Mouse (Mus musculus) embryonic facial prominence, embryonic 14.5 days (tissue): ENCODE data around the gene Efcab11. TPM values are rescaled to one million over a fixed set of nuclear protein-coding genes. Genes with fewer than 3 reads are reported as not detected.
"Not testable (repeated sequence)": the region's sequence is repeated elsewhere in the genome, so short reads cannot be mapped to it uniquely, and the experiment has no call there.

Source experiments
- ATAC-seq: fragments of 200-750 bp; cut with Nextera tagmentation; 2 replicates; pipeline ENCODE4 v1.8.0; 2017; ENCODE audit warnings: low read depth, moderate number of reproducible peaks, moderate TSS enrichment
- DNase-seq: peaks from one replicate; pipeline ENCODE4 v3.0.0-alpha.2; 2015; ENCODE audit warnings: low spot score
- H3K27ac ChIP-seq: fragments of 300-500 bp; sonication (generic); replicated peaks from 2 replicates; pipeline ENCODE4 v1.5.1; 2014; ENCODE audit warnings: low read depth, mild to moderate bottlenecking, low read length, moderate library complexity
- H3K27me3 ChIP-seq: fragments of 300-500 bp; sonication (generic); replicated peaks from 2 replicates; pipeline ENCODE4 v1.6.1; 2014; ENCODE audit warnings: low read length; ENCODE audit not compliant: control insufficient read depth, insufficient read depth
- H3K36me3 ChIP-seq: fragments of 300-500 bp; sonication (generic); 2 replicates; pipeline ENCODE4 v1.6.1; 2014; ENCODE audit warnings: low read length, mixed read lengths; ENCODE audit not compliant: control insufficient read depth, insufficient read depth
- H3K4me1 ChIP-seq: fragments of 300-500 bp; sonication (generic); 2 replicates; pipeline ENCODE4 v1.6.1; 2014; ENCODE audit warnings: antibody characterized with exemption, low read length; ENCODE audit not compliant: control insufficient read depth, insufficient read depth
- H3K4me2 ChIP-seq: fragments of 300-500 bp; sonication (generic); 2 replicates; pipeline ENCODE4 v1.6.1; 2014; ENCODE audit warnings: low read depth, mild to moderate bottlenecking, low read length, moderate library complexity, mixed read lengths
- H3K4me3 ChIP-seq: fragments of 300-500 bp; sonication (generic); 2 replicates; pipeline ENCODE4 v1.5.1; 2014; ENCODE audit warnings: low read depth, mild to moderate bottlenecking, low read length
- H3K9ac ChIP-seq: fragments of 300-500 bp; sonication (generic); 2 replicates; pipeline ENCODE4 v1.6.1; 2014; ENCODE audit warnings: low read depth, mild to moderate bottlenecking, low read length, moderate library complexity, mixed read lengths
- H3K9me3 ChIP-seq: fragments of 300-500 bp; sonication (generic); 2 replicates; pipeline ENCODE4 v1.6.1; 2016; ENCODE audit warnings: low read length; ENCODE audit not compliant: control insufficient read depth
- WGBS: fragments of 180-500 bp; shearing (Covaris S2); extraction: QIAGEN DNeasy Blood & Tissue Kit; methylation state at CpG from one replicate; pipeline ENCODE4 v1.1.7; 2014; 5-methylcytosine and 5-hydroxymethylcytosine counted together
- polyA plus RNA-seq: library from polyadenylated mRNA; unstranded; fragments of >200 nt; fragmentation: Nextera tagmentation; extraction: Ambion mirVana; gene quantifications from 2 replicates; pipeline ENCODE4 v1.2.1, GENCODE M21; 2014

The Efcab11 gene
- polyA plus RNA-seq, 1 experiment from 2014 or later, result 10.5 TPM

DNA sequence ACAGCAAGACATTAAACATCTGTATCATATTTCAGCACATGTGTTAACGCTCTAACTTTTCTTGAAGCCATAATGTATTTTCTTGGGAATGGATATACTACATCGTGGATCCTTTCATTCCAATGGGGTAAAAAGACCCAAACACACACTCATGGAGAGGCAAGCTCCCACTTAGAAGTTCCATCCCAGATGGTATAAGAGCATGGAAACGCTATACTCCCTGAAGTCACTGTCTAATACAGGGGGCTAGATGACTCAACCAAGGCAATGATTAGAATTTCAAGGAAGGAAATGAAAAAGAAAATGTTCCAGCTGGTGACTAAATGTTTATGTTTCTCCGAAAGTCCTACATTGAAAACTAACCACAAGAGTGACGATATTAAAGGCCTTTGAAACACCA lies 76.3 kb downstream of the Efcab11 start:
- H3K4me1 ChIP-seq, result no peaks in the 10 kb centered on the region
- H3K4me3 ChIP-seq, result no peak overlapping the region
- H3K27me3 ChIP-seq, result no peaks in the 10 kb centered on the region
- H3K9ac ChIP-seq, result no peak overlapping the region
- ATAC-seq, result 0 out of 2 replicates have a peak, but pooled peaks have one; percentile 47
- 0 out of 2 replicates have a peak, but pooled peaks cover 5% of the 10 kb centered on the region for H3K9me3 ChIP-seq
- H3K36me3 ChIP-seq, result no peaks in the 10 kb centered on the region
- no peak overlapping the region for H3K27ac ChIP-seq
- no peak overlapping the region for H3K4me2 ChIP-seq
- WGBS, result 36% methylated on average over 5 of the region's 5 CpGs
- peak; percentile 24 for DNase-seq

DNA sequence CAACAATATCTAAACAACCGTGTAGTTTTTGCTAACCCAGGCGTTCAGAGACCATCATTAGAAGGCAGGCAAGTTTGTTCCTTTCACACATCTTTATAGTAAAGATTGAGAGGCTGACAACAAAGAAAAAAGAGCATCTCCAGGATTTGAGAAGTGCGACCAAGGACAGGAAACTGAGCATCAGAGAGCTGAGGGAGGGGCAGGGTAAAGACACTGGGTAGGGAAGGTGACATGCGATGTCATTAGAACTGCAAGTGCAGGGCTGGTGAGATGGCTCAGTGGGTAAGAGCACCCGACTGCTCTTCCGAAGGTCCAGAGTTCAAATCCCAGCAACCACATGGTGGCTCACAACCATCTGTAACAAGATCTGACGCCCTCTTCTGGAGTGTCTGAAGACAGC lies 77.5 kb downstream of the Efcab11 start:
- H3K9me3 ChIP-seq, H3K27ac ChIP-seq, H3K4me3 ChIP-seq, ATAC-seq, H3K4me2 ChIP-seq, H3K27me3 ChIP-seq, H3K4me1 ChIP-seq, H3K36me3 ChIP-seq, H3K9ac ChIP-seq, DNase-seq: not testable (repeated sequence)
- WGBS, result 87% methylated on average over 6 of the region's 7 CpGs

DNA sequence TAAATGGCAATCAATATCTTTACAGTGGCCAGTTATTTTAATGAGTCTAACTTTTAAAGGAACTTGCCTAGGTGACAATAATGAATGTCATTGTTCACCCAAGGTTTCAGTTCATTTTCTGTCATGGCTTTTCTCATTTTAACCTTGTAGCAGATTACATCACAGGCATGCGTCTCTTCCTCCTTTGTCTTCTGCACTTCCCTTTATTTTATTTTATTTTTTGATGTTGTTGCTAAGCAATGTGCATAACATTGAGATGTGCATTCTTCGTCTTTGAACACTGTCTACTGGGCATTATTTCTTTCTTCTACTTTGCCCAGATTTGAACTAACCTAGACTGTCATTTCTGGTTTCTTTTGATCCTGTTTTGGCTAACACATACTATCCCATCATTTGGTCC lies 88.3 kb downstream of the Efcab11 start:
- no peak overlapping the region for H3K4me3 ChIP-seq
- H3K4me2 ChIP-seq, result no peak overlapping the region
- H3K9ac ChIP-seq, result no peak overlapping the region
- H3K27ac ChIP-seq, result no peak overlapping the region
- H3K9me3 ChIP-seq, result peaks cover 4% of the 10 kb centered on the region; the same call in 1 of the 2 replicates
- H3K4me1 ChIP-seq, result peaks cover 13% of the 10 kb centered on the region; the same call in 1 of the 2 replicates
- ATAC-seq (no peak), DNase-seq (no peak)
- 77% methylated on average over 2 of the region's 2 CpGs for WGBS
- no peaks in the 10 kb centered on the region for H3K27me3 ChIP-seq
- H3K36me3 ChIP-seq, result no peaks in the 10 kb centered on the region

DNA sequence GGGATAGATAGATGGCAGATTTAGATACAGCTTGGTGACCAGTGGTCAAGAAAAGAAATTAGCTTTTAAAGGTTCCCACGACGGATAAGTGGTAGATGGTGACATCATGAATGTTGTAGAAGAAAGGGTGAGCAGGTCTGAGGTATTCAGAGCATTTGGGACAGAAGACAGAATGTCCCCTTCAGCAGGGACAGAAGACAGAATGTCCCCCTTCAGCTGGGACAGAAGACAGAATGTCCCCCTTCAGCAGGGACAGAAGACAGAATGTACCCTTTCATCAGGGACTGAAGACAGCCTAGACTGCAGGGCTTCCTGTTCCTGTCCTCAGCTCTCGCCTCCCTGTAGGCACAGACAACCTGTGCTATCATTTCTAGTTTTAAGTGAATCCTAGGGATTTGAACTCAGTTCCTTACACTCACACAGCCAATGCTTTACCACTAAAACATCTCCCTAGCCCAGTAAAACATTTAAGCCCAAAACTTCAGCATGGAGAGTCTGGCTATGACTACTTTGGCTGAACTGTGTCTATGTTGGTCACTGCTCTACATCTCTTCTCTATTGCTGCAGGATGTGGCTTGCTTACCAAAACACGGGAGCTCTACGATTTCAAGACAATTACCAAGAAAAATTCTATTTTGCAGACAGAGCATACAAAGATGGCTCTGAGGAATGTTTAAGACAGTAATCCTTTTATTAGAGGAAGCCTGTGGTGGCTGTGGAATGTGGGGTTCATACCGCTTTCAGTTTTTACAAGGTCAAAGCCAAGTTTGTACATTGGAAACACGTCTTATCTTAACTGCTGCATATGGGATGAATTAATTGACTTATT lies 89.2 kb downstream of the Efcab11 start:
- Histone ChIP-seq H3K27ac (no peak overlapping the region), H3K9me3 (peaks cover 4% of the 10 kb centered on the region; the same call in 1 of the 2 replicates), H3K4me1 (peaks cover 13% of the 10 kb centered on the region; the same call in 1 of the 2 replicates), H3K36me3 (no peaks in the 10 kb centered on the region), H3K9ac (no peak overlapping the region), H3K4me2 (no peak overlapping the region), H3K27me3 (no peaks in the 10 kb centered on the region), H3K4me3 (no peak overlapping the region)
- WGBS, result 51% methylated on average over 7 of the region's 7 CpGs
- DNase-seq (peak; percentile 77), ATAC-seq (peak; percentile 34; the same call in 1 of the 2 replicates)

DNA sequence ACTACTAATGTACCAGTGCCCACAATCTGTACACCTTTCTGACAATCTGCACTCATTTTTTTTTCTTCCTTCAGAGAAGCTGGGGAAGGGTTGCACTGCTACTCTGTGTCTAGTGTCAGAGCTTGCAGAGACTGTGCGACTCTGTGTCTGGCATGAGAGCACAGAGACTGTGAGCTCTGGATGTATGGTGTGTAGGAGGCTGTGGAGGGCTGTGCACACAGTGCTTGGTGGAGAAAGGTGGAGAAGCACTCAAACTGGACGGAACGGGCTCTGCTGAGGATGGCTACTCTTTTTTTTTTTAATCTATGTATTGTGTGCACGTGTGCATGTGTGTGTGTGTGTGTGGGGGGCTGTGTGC lies 90.1 kb downstream of the Efcab11 start:
- 79% methylated on average over 4 of the region's 4 CpGs for WGBS
- ATAC-seq, result no peak
- Histone ChIP-seq H3K36me3 (no peaks in the 10 kb centered on the region), H3K27ac (no peak overlapping the region), H3K4me2 (no peak overlapping the region), H3K9ac (no peak overlapping the region), H3K4me3 (no peak overlapping the region), H3K9me3 (peaks cover 2% of the 10 kb centered on the region; the same call in 1 of the 2 replicates), H3K27me3 (no peaks in the 10 kb centered on the region), H3K4me1 (peaks cover 13% of the 10 kb centered on the region; the same call in 1 of the 2 replicates)
- no peak for DNase-seq

DNA sequence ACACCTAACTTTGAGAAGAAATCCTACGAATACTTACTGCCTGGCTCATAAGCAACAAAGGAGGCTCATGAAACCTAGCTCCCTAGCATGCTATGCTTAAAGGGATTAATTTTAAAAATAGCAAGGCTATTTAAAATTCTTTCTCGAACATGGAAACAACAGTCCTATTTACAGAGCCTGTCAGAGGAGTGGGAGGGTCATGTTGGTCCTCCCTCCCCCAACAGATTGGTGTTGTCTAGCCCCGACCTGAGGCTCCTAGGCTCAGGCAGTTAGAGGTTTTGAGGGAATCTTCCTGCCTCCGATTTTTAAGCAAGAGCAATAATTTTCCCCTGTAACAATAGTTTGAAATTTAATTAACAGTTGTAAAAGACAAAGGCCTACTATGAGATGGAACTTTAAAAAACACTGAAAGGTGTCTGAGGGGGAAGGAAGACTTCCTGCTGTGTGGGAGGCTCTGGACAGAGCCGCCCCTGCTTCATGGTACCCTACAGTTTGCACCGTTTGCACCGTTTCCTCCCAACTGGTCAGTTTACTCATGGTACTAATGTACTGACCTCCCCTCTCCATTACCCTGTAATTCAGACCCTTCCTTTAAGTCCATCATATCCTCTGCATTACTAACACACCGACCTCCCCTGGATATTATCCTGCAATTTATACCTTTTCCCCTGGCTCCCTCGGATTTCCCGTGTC lies 90.6 kb downstream of the Efcab11 start:
- no peaks in the 10 kb centered on the region for H3K9me3 ChIP-seq
- peaks cover 13% of the 10 kb centered on the region; the same call in 1 of the 2 replicates for H3K4me1 ChIP-seq
- DNase-seq, result peak; percentile 24
- ATAC-seq, result peak; percentile 68; the same call in 1 of the 2 replicates
- no peak overlapping the region; the same call in 1 of the 2 replicates for H3K4me2 ChIP-seq
- WGBS, result 39% methylated on average over 10 of the region's 10 CpGs
- no peak overlapping the region for H3K4me3 ChIP-seq
- no peak overlapping the region for H3K9ac ChIP-seq
- no peaks in the 10 kb centered on the region for H3K27me3 ChIP-seq
- H3K36me3 ChIP-seq, result no peaks in the 10 kb centered on the region
- H3K27ac ChIP-seq, result no peak overlapping the region

DNA sequence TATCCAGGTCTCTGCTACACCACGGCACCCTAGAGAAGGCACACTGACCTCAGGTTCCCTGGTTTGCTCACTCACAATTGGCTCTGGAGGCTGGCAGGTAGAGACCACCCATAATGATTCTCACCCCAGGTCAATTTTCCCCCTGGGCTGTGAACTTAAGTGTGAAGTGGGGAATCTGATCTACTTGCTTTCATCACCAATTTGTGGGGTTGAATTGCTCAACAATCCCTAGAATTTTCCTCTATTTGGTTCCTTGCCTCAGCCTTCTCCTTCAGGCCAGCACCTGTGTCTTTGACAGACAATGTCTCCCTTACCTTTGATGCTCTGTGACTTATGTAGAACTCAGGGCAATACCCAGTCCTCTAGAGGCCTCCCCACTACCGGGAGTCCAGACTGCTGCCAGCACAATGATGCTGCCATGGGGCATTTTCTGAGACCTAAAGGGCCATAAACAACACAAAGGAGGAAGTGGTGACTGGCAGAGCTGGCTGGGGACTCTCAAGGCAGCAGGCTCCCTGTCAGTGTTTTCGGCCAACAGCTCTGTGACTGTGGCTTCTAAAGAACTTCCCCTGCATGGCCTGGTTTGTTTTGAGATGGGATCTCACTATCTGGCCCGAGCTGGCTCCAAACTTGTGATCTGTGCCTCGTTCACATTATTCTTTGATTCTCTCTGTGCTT lies 94.8 kb downstream of the Efcab11 start:
- H3K27me3 ChIP-seq, result no peaks in the 10 kb centered on the region
- WGBS, result 66% methylated on average over 5 of the region's 5 CpGs
- no peaks in the 10 kb centered on the region for H3K36me3 ChIP-seq
- no peaks in the 10 kb centered on the region for H3K9me3 ChIP-seq
- peaks cover 8% of the 10 kb centered on the region for H3K4me1 ChIP-seq
- DNase-seq, result no peak
- H3K4me3 ChIP-seq, result no peak overlapping the region
- no peak overlapping the region for H3K27ac ChIP-seq
- ATAC-seq, result no peak
- no peak overlapping the region for H3K9ac ChIP-seq
- no peak overlapping the region for H3K4me2 ChIP-seq

DNA sequence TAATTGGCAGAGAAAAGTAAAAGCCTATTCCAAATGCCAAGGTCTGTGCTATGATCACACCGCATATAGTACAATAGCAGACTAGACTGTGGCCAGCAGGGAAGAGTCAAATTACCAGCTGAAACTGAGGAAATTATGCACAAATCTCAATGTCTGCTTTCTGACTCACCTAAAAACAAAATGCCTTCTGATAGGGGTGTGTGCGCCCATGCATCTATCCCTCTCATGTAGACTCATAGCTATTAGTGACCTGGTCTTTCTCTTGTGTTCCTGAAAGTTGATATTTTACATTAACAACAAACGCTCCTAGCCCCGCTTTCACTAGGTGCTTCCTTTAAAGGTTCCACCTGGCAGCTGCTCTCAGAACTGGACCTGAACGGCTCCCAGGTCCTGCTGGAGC lies 102.5 kb downstream of the Efcab11 start:
- Histone ChIP-seq H3K36me3 (no peaks in the 10 kb centered on the region), H3K27me3 (no peaks in the 10 kb centered on the region), H3K27ac (no peak overlapping the region), H3K4me1 (peaks cover 4% of the 10 kb centered on the region; the same call in 1 of the 2 replicates), H3K9me3 (no peaks in the 10 kb centered on the region), H3K9ac (no peak overlapping the region), H3K4me3 (no peak overlapping the region), H3K4me2 (no peak overlapping the region)
- ATAC-seq, result peak; percentile 50; the same call in 1 of the 2 replicates
- 65% methylated on average over 5 of the region's 5 CpGs for WGBS
- no peak for DNase-seq
